Mouse (Mus musculus) macrophage (primary cell): Measurements from ENCODE around the gene Rab1b. TPM values are rescaled to one million over a fixed set of nuclear protein-coding genes. Genes with fewer than 3 reads are reported as not detected.
A peak's percentile ranks its signal among the peaks of the same experiment; 100 is the strongest.
"Not testable (repeated sequence)": the region's sequence is repeated elsewhere in the genome, so short reads cannot be mapped to it uniquely, and the experiment has no call there.

Experiments used
- H3K27ac ChIP-seq: fragments of 350-480 bp; formaldehyde crosslinking; 2 replicates; pipeline ENCODE4 v1.9.0; 2021
- H3K36me3 ChIP-seq: fragments of 350-480 bp; formaldehyde crosslinking; 2 replicates; pipeline ENCODE4 v1.9.0; 2021; ENCODE audit errors: inconsistent target
- H3K4me3 ChIP-seq: fragments of 350-480 bp; formaldehyde crosslinking; 2 replicates; pipeline ENCODE4 v1.9.0; 2021; ENCODE audit errors: inconsistent target
- H3K79me2 ChIP-seq: fragments of 350-480 bp; formaldehyde crosslinking; 2 replicates; pipeline ENCODE4 v1.9.0; 2021; ENCODE audit errors: inconsistent target
- WGBS: methylation state at CpG from one replicate; pipeline ENCODE4 v1.1.7; 2026; ENCODE audit warnings: inconsistent platforms; ENCODE audit not compliant: missing documents; 5-methylcytosine and 5-hydroxymethylcytosine counted together
- polyA plus RNA-seq: library from polyadenylated mRNA; stranded (reverse); fragments of 250-400 nt; gene quantifications from 3 replicates; pipeline ENCODE4 v1.2.4, GENCODE M21; 2018; ENCODE audit warnings: inconsistent platforms

Gene Rab1b
- polyA plus RNA-seq, 1 experiment from 2014 or later, result 120 TPM

- Histone ChIP-seq H3K79me2 (peaks cover 9% of the 10 kb centered on the region; the same call in 1 of the 2 replicates), H3K4me3 (peak overlapping the region; percentile 96), H3K27ac (no peak overlapping the region), H3K36me3 (peaks cover 20% of the 10 kb centered on the region; the same call in 1 of the 2 replicates)
- WGBS, result 100% methylated on average over 4 of the region's 4 CpGs
Measured at GRCm38 (mm10) chr19:5089324-5089723, 17.5 kb downstream of the Rab1b start.

- Histone ChIP-seq H3K79me2 (peaks cover 9% of the 10 kb centered on the region; the same call in 1 of the 2 replicates), H3K4me3 (peak within 1 kb of the TSS; percentile 96), H3K27ac (peak within 1 kb of the TSS; percentile 54), H3K36me3 (peaks cover 20% of the 10 kb centered on the region; the same call in 1 of the 2 replicates)
- 2% methylated on average over 58 of the region's 58 CpGs for WGBS
Measured at GRCm38 (mm10) chr19:5087884-5088728, 18.8 kb downstream of the Rab1b start, which contains the start of gene Yif1a. Gene Yif1a (plus strand): TSS chr19:5088538.

- not testable (repeated sequence) for H3K27ac ChIP-seq, H3K4me3 ChIP-seq, H3K36me3 ChIP-seq, H3K79me2 ChIP-seq
- 62% methylated on average over 4 of the region's 4 CpGs for whole genome bisulfite sequencing
Measured at GRCm38 (mm10) chr19:5086533-5086932, 20.3 kb downstream of the Rab1b start.

- H3K36me3 ChIP-seq, result no peaks in the 10 kb centered on the region
- H3K27ac ChIP-seq, result no peak within 1 kb of the TSS
- WGBS, result 1% methylated on average over 25 of the region's 69 CpGs
- peaks cover 9% of the 10 kb centered on the region; the same call in 1 of the 2 replicates for H3K79me2 ChIP-seq
- no peak within 1 kb of the TSS; the same call in 1 of the 2 replicates for H3K4me3 ChIP-seq
Measured at GRCm38 (mm10) chr19:5085145-5085863, 21.6 kb downstream of the Rab1b start, which contains the start of gene Tmem151a. Gene Tmem151a (minus strand): TSS chr19:5085531.

GRCm38 (mm10) chr19:5084834-5085144 lies 22.1 kb downstream of the Rab1b start:
- Histone ChIP-seq H3K79me2 (peaks cover 9% of the 10 kb centered on the region; the same call in 1 of the 2 replicates), H3K4me3 (no peak overlapping the region; the same call in 1 of the 2 replicates), H3K27ac (no peak overlapping the region), H3K36me3 (no peaks in the 10 kb centered on the region)
- WGBS, result 11% methylated on average over 15 of the region's 15 CpGs

GRCm38 (mm10) chr19:5083961-5084833 lies 22.7 kb downstream of the Rab1b start:
- H3K36me3 ChIP-seq, result no peaks in the 10 kb centered on the region
- H3K4me3 ChIP-seq, result no peak overlapping the region
- peaks cover 6% of the 10 kb centered on the region; the same call in 1 of the 2 replicates for H3K79me2 ChIP-seq
- H3K27ac ChIP-seq, result no peak overlapping the region
- WGBS, result 55% methylated on average over 3 of the region's 3 CpGs

GRCm38 (mm10) chr19:5082596-5082995 lies 24.3 kb downstream of the Rab1b start:
- Histone ChIP-seq H3K79me2 (no peaks in the 10 kb centered on the region), H3K27ac (no peak overlapping the region), H3K4me3 (no peak overlapping the region), H3K36me3 (no peaks in the 10 kb centered on the region)
- WGBS, result 73% methylated on average over 24 of the region's 24 CpGs

- H3K36me3 ChIP-seq, result no peaks in the 10 kb centered on the region
- no peaks in the 10 kb centered on the region for H3K79me2 ChIP-seq
- H3K27ac ChIP-seq, result no peak overlapping the region
- H3K4me3 ChIP-seq, result no peak overlapping the region
- 64% methylated on average over 13 of the region's 18 CpGs for WGBS
Measured at GRCm38 (mm10) chr19:5082005-5082404, 24.9 kb downstream of the Rab1b start.

- Histone ChIP-seq H3K27ac (no peak overlapping the region), H3K79me2 (no peaks in the 10 kb centered on the region), H3K4me3 (no peak overlapping the region), H3K36me3 (no peaks in the 10 kb centered on the region)
- WGBS, result 100% methylated on average over 1 of the region's 1 CpGs
Measured at GRCm38 (mm10) chr19:5079279-5079678, 27.6 kb downstream of the Rab1b start.

GRCm38 (mm10) chr19:5073518-5073917 lies 33.4 kb downstream of the Rab1b start:
- no peaks in the 10 kb centered on the region for H3K79me2 ChIP-seq
- H3K36me3 ChIP-seq, result no peaks in the 10 kb centered on the region
- H3K4me3 ChIP-seq, result no peak overlapping the region
- WGBS, result 40% methylated on average over 5 of the region's 5 CpGs
- no peak overlapping the region for H3K27ac ChIP-seq

- 1% methylated on average over 15 of the region's 15 CpGs for WGBS
- Histone ChIP-seq H3K4me3 (peak overlapping the region; percentile 32), H3K79me2 (no peaks in the 10 kb centered on the region), H3K27ac (no peak overlapping the region), H3K36me3 (no peaks in the 10 kb centered on the region)
Measured at GRCm38 (mm10) chr19:5073028-5073427, 33.8 kb downstream of the Rab1b start.

- Histone ChIP-seq H3K27ac (no peak overlapping the region), H3K79me2 (no peaks in the 10 kb centered on the region), H3K36me3 (no peaks in the 10 kb centered on the region), H3K4me3 (peak overlapping the region; percentile 32)
- 12% methylated on average over 20 of the region's 20 CpGs for WGBS
Measured at GRCm38 (mm10) chr19:5072389-5073019, 34.4 kb downstream of the Rab1b start.

GRCm38 (mm10) chr19:5071545-5072369 lies 35.1 kb downstream of the Rab1b start:
- H3K36me3 ChIP-seq, result no peaks in the 10 kb centered on the region
- WGBS, result 12% methylated on average over 40 of the region's 40 CpGs
- H3K27ac ChIP-seq, result no peak overlapping the region
- no peaks in the 10 kb centered on the region for H3K79me2 ChIP-seq
- H3K4me3 ChIP-seq, result peak overlapping the region; percentile 32
